Mouse (Mus musculus) kidney, postnatal 36 days (tissue): ENCODE data around the gene Cdk18.

Experiments
- DNase-seq, 2 experiments: peaks; one replicate each; pipeline ENCODE4 v3.0.0; 2021 to 2022; ENCODE audit warnings: mixed read lengths in 2 of 2

Gene Cdk18

DNA sequence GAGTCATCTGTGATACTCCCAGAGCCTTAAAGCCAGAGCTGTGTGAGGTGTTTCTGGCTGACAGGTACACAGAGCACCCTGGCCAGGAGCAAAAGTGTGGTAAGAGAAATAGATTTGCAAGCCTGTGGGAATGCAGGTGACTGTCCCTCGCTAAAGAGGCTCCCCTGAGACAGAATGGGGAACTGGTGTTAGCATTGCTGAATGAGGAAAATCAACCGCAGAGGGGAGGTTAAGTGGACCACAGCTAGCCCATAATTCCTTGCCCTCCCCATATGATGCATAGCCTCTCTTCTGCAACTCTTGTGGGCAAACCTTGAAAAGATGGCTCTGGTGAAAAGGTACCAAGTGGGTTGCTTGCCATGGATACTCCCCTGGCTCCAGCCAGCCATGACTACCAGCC lies 9.9 kb upstream of the Cdk18 start:
- DNase-seq = no peak

DNA sequence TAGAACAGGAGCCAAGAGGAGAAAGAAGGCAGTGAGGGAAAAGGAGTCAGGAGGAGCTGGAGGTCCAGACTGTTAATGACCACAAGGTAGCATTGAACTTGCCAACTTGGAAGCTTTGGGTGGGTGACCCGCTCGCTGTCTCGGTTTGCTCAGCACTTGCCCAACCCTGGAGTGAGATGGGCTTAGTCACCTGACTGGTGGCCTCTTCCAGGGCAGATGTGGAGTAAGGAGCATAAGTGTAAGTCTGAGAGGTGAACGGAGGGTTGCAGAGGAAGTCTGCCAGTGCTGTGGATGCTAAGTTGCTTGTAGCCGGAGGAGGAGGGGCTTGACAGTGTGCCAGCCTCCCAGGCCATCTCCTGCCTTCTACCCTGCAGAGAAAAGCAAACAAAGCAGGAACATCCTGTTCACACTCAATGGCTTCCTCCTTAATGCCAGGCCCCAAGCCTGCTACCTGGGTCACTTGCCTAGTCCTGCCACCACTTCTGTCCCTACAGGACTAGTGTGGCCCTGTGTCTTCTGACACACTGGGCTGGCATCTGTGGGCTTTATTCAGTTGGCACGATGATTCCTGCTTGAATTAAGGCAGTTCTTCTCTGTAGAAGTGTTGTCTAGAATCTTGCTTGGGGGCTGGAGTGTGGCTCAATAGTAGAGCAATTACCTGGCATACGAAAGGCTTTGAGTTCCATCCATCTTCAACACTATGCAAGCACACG lies 6.6 kb upstream of the Cdk18 start:
- peak; percentile 79 to 85 for DNase-seq

DNA sequence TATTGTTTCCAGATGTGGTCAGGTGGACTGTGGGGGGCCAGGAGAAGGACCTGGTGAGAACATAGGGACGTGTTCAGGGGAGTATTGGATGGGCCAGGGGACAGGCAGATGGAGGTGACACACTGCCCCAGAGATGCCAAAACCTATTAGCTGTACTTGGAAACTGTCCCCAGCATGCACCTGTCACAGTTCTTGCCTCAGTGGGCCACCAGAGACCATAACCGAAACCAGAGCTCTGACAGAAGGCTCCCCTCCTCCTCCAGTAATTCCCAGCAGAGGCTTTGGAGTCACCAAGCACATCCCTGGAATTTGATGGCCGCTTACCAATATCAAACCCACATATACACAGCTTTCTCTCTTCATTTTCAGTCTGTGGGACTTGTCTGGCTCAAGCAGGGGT lies 5.4 kb upstream of the Cdk18 start:
- no peak for DNase-seq

DNA sequence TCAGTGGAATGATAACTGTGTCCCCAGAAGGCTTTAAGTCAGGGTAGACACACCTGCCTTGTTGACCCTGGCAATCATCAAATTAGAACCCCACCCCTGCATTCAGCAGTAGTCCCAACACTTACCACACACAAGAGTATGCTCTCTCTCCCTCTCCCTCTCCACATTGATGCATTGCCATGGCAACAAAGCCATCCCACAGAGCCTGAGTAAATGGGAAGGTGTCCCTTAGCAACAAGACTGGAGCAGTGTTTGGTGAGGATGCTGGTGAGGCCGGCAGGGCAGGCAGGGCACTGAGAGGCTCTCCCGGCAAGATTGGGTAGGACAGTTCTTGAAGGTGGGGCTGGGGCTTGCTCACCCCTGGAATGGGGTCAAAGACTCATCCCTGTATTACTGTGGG lies 4.7 kb upstream of the Cdk18 start:
- no peak for DNase-seq

DNA sequence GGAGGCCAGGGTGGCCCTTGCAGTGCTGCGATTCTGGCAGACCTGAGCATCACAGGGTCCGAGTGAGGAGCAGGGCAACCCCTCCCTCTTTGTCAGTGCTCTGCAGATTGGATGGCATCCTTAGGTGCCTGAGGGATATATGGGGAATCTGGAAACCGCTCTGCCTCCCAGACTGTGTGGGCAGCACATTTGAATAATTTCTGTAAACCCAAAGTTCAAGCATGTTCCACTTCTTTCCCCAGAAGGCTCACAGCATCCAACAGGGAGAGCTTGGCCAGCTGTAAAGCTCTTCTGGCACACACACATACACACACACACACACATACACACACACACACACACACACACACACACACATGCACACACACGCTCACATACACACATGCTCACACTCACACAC lies 4.2 kb upstream of the Cdk18 start:
- DNase-seq = no peak

DNA sequence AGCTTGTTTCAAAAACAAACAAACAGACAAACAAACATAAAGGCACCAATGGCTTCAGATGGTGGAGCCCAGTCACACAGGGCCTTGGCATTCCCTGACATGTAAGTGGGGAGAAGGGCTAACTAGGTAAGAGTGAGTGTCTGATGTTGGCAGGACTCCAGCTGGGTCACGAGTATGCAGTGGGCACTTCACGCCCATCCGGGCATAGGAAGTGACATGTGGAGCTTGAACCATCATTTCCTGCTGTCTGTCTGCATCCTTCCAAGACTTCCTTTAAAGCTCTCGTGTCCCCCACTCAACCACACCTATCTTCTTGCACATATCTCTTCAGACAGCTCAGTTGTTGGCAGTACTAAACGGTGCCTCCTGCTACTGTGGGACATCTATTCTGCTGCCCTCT lies 3.6 kb upstream of the Cdk18 start:
- peak; percentile 70 to 72 for DNase-seq

DNA sequence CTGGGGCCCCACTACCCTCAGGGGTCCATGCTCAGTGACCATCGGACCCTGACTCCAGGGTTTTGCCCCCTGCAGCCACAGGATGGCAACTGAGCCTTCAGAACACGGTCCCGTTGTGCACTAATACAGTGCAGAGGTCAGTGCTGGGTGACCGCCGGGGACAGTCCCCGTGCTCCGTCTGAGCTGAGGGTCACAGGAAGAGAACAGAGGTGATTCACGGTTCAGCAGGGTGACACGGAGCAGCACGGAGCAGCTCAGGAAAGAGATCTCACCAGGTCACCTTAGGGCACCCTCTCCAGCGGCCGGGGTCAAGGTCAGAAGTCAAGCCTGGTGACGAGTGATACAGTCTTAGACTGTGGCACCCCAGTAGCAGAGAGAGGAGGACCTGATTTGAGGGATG lies 2.3 kb upstream of the Cdk18 start:
- no peak for DNase-seq

DNA sequence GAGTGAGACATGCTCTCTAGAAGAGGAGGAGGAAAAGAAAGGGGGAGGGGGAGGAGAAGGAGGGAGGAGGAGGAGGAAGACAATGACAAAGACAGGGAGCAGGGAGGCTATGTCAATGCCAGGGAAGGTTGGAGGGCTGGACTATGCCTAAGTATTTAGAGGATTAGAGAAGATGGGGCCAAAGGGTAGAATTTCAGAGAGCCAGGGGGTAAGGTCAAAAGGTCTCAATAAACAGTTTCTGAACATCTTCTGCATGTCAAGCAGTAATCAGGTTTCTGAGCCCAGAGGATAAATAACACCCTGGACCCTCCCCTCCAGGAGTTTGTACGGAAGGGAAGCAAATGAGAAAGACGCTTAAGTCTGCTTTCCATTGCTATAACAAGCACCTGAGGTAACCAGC lies 1.7 kb upstream of the Cdk18 start:
- DNase-seq = peak in 1 of 2 experiments; percentile 50

DNA sequence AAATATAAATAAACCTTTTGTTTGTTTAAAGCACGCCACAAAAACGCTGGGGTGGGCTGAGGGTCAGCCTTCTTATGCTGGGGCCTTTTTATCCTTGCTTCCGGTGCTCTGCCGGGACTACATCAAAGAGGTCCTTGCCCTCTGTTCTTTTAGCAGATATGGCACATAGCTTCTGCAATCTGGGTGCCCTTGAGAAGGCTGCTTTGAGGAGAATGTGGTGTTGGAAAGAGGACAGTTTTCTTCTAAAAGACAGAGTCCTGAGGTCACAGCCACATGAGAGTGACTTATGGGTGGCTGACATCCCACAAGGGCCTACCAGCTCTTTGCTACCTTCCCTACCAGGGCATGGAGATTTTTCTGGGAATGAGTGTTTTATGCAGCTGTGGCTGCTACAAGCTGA lies 1.1 kb upstream of the Cdk18 start:
- DNase-seq = no peak

DNA sequence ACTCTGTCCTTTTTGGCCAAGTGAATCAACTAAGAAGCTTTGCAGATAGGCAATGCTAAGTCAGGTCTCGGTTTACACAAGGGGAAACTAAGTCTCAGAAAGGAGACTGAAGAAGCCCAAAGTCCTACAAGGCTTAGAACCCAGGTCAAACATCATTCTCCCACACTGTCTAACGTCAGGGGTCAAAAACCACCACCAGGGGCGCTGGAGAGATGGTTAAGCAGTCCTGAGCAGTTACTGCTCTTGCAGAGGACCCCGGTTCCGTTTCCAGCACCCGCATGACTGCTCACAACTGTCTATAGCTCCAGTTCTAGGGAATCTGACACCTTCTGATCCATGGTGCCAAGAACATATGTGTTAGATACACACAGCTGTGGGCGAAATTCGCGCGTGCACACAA lies 687 bp upstream of the Cdk18 start:
- DNase-seq = peak; percentile 58 to 86

DNA sequence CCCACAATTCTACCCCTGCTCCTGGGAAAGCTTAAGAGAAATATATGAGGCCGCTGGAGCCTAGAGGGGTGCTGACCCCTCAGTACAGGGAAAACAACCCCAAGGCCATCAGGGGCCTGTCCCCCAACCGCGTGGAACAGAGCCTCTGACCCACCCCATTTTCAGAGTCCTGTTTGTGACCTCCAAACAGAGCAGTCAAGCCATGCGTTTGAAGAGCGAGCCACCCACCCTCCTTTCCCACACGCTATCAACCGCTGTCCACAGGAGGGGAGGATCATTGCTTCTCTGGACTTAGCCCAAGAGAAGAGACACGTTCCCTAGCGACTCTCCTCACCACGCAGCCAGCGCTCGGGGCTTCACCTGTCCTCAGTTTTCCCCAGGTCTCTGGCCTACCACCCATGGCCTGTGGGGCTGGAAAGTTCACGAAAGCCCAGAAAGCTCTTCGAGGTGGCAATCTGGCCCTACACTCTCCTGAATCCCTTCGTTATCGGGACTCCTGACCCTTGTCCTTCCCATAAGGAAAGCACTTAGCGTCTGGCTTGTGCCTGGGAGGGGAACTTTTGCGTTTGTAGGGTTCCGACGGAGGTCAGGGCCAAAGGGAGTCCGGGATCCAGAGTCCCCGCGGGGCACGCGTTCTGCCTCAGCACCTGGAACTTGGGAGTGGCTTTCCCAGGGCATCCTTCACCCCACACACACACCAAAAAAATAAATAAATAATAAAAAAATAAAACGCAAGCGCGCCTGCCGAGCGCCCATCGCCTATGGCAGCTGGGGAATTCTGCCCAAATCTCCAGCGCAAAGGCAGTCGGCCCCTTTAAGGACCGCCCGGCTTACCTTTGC lies 688 bp downstream of the Cdk18 start:
- peak in 1 of 2 experiments; percentile 40 for DNase-seq

DNA sequence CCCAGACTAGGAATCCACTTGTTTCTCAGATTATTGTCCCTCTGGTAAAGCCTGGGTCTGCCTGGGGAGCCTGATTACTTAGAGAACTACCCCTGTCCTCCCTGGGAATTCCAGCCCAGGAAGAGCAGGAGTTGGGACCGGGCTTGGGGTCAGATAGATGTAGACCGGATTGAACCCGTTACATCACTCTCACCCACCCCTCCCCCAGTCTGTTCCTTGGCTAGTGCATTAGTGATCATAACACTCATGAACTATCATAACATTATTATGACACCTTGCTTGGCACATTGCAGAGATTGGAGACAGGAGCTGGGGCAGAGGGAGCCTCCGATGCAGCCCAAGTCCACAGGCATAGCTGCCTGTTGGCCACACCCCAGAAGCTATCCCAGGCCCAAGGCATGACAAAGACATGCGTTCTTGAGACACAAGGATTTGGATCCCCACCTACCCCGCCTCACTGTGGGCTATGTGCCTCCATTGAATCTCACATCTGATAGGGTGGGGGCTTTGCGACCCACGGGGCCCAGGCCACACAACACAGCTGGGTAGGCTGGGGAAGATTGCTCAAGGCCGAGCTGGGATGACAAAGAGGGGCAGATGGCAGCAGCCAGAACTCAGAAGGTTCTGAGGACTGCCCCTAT lies 1.4 kb downstream of the Cdk18 start:
- peak; percentile 59 to 75 for DNase-seq

DNA sequence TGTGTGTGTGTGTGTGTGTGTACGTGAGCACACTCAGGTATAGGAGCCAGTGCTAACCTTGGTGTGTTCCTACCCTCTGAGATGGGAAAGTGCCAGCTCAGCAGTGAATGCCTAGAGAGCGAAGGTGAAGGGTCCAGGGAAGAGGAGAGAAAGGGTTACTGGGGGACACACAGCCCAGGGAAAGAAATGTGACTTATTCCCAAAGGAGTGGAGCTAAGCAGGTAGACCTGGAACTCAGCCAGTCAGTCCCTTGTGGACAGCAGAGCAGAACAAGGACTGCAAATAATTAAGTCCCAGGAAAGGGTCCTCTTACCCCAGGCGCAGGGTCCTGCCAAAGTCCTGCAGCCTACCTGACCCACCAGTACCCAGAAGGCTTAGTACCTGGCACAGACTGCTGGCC lies 2.6 kb downstream of the Cdk18 start:
- peak; percentile 79 to 83 for DNase-seq

DNA sequence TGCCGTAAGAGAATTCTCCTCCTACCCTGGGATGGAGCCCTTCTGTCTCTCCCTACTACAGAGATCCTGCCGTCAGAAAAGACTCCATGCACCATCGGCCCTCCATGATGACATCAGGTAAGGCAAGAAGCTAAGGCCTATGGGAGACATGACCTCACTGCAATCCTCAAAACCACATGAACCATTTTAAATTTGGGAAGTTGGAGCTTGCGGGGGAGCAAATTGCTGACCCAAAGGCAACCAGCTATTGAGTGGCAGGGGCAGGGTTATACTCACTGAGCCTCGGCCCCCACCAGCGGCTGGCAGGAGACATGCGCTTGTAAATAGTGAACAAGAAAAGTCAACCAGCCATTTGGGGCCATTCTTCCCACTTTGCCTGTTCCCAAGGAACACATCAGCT lies 3.9 kb downstream of the Cdk18 start:
- no peak for DNase-seq

DNA sequence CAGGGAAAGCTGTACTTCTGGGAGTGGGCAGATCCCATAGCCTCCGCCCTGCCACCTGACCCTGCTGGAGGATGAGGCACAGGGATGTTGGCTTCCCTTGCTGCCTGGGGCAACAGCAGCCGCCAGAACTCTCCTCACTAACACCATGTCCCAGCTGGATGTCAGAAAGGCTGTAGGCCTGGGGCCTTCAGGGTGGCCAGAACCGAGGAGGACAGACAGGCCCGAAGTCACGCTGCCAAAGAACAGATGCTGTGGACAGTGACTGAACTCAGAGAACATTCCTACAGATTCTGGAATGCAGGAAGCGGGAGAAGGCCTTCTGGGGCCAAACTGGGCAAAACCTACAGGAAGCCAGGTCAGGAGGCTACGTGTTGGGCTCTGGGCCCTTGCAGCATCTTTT lies 11.2 kb downstream of the Cdk18 start:
- DNase-seq = no peak

DNA sequence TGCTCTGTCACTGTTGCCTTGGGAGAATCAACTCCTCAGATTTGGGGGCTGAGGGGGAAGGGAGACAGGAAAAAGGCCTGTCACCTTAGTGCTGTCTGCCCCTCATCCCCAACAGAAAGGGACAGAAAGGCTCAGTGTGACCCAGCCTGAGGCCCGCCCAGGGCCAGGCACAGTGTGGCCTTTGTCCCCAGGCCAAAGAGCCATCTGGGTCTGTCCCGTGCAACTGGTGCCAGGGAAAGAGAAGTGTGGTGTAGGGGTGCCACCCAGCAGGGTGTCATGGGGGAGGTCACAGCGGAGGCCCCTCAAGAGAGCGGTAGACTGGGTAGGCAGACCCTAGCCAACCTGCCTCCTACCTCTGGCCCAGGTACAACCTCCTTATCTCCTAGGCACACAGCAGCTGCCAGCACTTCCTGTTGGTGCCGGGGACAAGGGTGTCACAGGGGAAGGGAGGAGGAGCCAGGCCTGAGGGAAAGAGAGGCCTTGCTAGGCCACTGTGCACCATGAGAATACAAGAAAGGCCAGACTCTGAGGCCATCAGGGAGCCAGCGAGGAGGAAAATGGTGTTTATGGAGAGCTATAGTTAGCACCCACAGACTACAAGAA lies 13.6 kb downstream of the Cdk18 start:
- peak in 1 of 2 experiments; percentile 62 for DNase-seq

DNA sequence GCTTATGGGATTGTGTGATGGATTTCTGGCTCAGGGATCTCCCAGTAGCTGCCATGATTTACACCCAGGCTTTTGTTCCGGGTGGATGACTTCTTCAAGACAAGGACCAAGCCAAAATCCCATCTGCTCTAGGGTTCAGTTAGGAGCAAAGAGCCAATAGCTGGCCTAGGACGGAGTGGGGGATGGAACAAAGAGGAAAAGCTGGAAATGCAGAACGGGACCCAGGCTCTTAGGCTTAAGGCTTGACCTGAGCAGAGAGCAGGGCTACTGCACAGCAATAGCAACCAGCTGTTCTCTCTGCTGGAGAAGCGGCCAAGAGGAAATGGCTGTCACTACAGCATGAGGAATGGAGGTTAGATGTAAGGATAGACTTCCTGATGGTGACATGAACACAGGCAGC lies 14.2 kb downstream of the Cdk18 start:
- peak; percentile 49 to 65 for DNase-seq

DNA sequence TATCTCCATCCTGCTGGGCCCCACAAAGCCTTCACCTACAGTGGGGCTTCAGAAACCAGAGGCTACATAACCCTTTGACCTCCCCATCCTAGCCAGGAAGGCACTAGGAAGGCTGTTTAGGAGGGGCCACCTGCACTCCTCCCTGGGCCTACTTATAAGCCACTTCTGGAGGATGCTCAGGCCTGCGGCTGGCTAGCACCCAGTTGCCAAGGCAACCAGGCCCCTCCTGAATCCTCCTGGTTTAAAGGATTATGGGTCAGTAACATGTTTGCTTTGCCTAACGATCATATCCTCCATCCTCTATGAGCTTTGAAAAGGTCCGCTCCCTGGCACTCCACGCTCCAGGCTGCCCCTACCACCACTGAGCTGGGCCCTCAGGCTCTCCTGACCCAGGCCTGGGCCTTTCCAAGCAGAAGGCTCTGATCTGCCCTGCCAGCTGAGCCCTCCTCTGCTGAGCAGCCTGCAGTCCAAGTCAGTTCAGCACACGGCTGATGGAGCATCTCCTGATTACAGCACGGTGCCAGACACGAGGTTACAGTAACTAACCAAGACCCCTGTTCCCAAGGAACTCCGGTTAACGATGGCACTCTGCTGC lies 16.0 kb downstream of the Cdk18 start:
- DNase-seq = no peak

DNA sequence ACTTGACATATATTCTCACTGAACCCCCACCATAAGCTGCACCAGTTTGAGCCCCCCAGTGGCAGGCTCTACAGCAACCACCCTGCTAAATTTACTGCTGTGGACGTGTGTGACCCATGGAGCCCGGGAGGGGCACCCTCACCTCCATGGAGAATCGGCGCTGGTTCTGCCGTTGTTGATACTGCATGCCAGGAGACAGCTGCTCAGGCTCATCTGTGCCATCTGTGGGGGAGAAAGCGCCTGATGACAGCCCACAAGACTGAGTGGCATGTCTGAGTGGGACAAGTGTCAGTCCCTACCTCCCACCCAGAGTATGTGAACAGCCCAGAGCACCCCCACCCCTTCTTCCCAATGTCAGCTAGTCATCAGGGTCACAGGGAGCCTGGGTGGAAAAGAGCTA lies 17.6 kb downstream of the Cdk18 start:
- DNase-seq = no peak

DNA sequence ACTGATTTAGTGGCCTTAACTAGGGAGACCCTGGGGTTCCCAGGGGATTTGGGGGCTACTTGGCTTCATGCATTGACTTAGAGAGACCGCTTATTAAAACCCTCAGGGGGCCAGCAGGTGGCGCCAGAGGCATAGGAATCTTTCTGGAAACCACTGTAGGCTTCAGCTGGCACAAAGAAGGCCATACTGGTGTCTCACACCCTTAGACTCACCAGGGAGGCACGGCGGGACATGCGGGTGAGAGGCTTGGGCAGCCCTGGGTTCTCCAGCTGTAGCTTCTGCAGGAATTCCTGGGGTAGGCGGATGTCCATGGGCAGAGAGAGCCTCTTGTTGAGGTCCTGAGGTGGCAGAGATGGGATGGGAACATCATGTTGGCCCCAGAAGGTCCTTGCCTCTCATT lies 18.2 kb downstream of the Cdk18 start:
- DNase-seq = peak; percentile 85 to 94

DNA sequence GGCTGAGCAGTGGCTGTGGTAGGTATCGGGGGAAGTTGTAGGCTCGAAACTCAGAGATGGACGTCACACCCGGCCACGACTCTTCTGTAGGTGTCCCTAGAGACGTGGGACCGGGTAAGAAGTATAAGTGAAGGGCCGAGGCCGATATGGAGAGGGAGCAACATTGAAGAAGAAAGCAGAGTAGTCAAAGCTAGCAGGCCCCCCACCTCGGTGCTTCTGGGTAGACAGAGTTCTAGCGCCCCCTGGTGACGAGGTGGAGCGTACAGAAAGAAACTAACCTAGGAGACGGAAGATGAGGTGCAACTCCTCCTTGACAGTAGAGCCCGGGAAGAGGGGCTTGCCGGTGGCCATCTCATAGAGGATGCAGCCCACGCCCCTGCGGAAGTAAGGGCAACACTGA lies 22.9 kb downstream of the Cdk18 start:
- DNase-seq = peak; percentile 47 to 84

DNA sequence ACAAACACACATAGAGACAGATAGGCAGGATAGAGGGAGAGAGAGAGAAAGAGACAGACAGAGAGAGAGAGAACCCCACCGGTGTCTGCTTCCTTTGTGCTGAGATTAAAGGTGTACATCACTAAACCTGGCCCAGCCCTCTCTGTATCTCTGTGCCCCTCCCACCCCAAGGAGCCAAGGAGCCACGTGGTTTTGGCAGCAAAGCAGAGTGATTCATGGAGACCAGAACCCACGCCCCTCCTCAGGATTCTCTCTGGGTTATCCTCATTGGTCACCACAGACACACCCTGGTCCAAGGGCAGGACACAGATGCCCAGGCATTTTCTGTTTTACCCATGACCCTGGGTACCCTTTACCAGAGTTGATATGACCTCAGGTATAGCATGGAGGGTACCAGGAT lies 26.4 kb downstream of the Cdk18 start:
- DNase-seq = no peak

DNA sequence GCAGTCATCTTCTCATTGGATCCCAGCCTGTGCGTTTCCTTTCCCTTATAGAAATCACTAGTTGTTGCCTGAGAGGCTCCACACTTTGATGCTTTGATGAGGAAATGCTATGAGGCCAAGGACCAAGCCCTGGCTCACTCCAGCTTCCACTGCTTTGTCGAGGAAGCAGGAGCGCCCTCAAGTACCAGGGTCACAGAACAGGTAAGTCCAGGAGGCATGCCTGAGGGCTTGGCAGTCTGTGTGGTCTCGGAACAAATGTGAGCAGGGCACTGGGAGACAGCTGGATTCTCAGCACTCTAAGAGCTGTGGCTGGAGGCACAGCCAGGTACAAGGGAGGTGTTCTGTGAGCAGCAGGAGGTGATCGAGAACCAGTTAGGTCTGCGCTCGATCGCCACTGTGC lies 27.1 kb downstream of the Cdk18 start:
- no peak for DNase-seq
